Mouse (Mus musculus) embryonic facial prominence, embryonic 14.5 days (tissue): Measurements from ENCODE around the gene Opa1. TPM values are rescaled to one million over a fixed set of nuclear protein-coding genes. Genes with fewer than 3 reads are reported as not detected.

ENCODE experiments used
- ATAC-seq: fragments of 200-750 bp; cut with Nextera tagmentation; 2 replicates; pipeline ENCODE4 v1.8.0; 2017; ENCODE audit warnings: low read depth, moderate number of reproducible peaks, moderate TSS enrichment
- DNase-seq: peaks from one replicate; pipeline ENCODE4 v3.0.0-alpha.2; 2015; ENCODE audit warnings: low spot score
- H3K27ac ChIP-seq: fragments of 300-500 bp; sonication (generic); replicated peaks from 2 replicates; pipeline ENCODE4 v1.5.1; 2014; ENCODE audit warnings: low read depth, mild to moderate bottlenecking, low read length, moderate library complexity
- H3K27me3 ChIP-seq: fragments of 300-500 bp; sonication (generic); replicated peaks from 2 replicates; pipeline ENCODE4 v1.6.1; 2014; ENCODE audit warnings: low read length; ENCODE audit not compliant: control insufficient read depth, insufficient read depth
- H3K36me3 ChIP-seq: fragments of 300-500 bp; sonication (generic); 2 replicates; pipeline ENCODE4 v1.6.1; 2014; ENCODE audit warnings: low read length, mixed read lengths; ENCODE audit not compliant: control insufficient read depth, insufficient read depth
- H3K4me1 ChIP-seq: fragments of 300-500 bp; sonication (generic); 2 replicates; pipeline ENCODE4 v1.6.1; 2014; ENCODE audit warnings: antibody characterized with exemption, low read length; ENCODE audit not compliant: control insufficient read depth, insufficient read depth
- H3K4me2 ChIP-seq: fragments of 300-500 bp; sonication (generic); 2 replicates; pipeline ENCODE4 v1.6.1; 2014; ENCODE audit warnings: low read depth, mild to moderate bottlenecking, low read length, moderate library complexity, mixed read lengths
- H3K4me3 ChIP-seq: fragments of 300-500 bp; sonication (generic); 2 replicates; pipeline ENCODE4 v1.5.1; 2014; ENCODE audit warnings: low read depth, mild to moderate bottlenecking, low read length
- H3K9ac ChIP-seq: fragments of 300-500 bp; sonication (generic); 2 replicates; pipeline ENCODE4 v1.6.1; 2014; ENCODE audit warnings: low read depth, mild to moderate bottlenecking, low read length, moderate library complexity, mixed read lengths
- H3K9me3 ChIP-seq: fragments of 300-500 bp; sonication (generic); 2 replicates; pipeline ENCODE4 v1.6.1; 2016; ENCODE audit warnings: low read length; ENCODE audit not compliant: control insufficient read depth
- WGBS: fragments of 180-500 bp; shearing (Covaris S2); extraction: QIAGEN DNeasy Blood & Tissue Kit; methylation state at CpG from one replicate; pipeline ENCODE4 v1.1.7; 2014; 5-methylcytosine and 5-hydroxymethylcytosine counted together
- polyA plus RNA-seq: library from polyadenylated mRNA; unstranded; fragments of >200 nt; fragmentation: Nextera tagmentation; extraction: Ambion mirVana; gene quantifications from 2 replicates; pipeline ENCODE4 v1.2.1, GENCODE M21; 2014

Gene Opa1
- polyA plus RNA-seq, 1 experiment from 2014 or later, result 35.4 TPM

- DNase-seq, result no peak
- Histone ChIP-seq H3K27ac (no peak overlapping the region), H3K4me3 (no peak overlapping the region), H3K36me3 (no peaks in the 10 kb centered on the region), H3K4me1 (no peaks in the 10 kb centered on the region), H3K4me2 (no peak overlapping the region), H3K9ac (no peak overlapping the region), H3K9me3 (no peaks in the 10 kb centered on the region), H3K27me3 (no peaks in the 10 kb centered on the region)
- ATAC-seq, result no peak
- 94% methylated on average over 3 of the region's 3 CpGs for WGBS
These were observed 94.1 kb downstream of the Opa1 start for GRCm38 (mm10) chr16:29673230-29673629.

DNA sequence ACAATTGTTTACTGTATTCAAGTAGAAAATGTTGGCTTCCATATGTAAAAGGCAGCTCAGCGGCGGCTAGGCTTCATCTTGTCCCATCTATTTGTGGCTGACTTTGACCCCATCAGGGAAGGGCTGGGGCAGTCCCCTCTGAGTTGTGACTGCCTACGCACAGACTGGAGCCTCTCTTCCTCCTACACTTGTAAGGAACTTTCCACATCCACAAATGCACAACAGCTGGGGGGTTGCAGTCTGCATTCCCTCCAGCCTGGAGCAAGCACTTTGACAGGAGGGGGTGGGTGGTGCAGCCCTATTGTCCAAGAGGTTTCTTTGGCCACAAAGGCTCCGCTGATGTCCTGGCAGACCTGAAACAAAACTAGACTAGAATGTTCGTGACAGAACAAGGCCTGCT is 100.5 kb downstream of the Opa1 start:
- no peak overlapping the region for H3K4me2 ChIP-seq
- H3K4me1 ChIP-seq, result peaks cover 9% of the 10 kb centered on the region; the same call in 1 of the 2 replicates
- no peak overlapping the region for H3K9ac ChIP-seq
- H3K27me3 ChIP-seq, result no peaks in the 10 kb centered on the region
- no peaks in the 10 kb centered on the region for H3K36me3 ChIP-seq
- H3K27ac ChIP-seq, result no peak overlapping the region
- ATAC-seq (no peak), DNase-seq (no peak)
- H3K9me3 ChIP-seq, result no peaks in the 10 kb centered on the region
- H3K4me3 ChIP-seq, result no peak overlapping the region
- WGBS, result 78% methylated on average over 5 of the region's 5 CpGs

DNA sequence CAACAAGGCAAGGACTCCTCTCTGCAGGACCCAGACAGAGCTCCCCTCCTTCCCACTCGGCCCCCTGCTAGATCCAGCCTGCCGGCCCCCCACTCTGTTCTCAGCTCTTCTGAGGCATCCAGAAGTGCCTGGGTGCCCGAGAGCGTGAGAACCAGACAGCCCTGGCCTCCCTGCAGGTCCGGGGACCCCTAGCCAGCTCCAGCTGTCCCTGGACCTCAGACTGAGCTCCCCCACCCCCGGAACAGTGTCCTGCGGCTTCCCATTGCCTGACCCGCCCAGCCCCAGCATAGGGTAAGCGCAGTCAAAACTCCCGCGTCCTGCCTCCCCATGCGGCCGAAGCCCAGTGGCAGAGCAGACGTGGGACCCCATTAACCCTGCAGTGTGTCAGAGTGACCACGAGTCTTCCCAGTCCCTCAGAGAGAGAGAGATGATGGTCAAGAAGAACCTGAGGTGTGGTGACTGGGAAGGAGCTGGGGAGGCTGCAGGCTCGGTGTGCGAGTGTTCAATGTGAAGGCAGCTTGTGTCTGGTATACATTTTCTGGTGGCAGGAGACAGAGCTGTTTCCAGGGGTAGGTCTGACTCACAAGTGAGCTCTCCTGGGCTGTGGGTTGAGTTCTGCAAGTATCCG is 101.5 kb downstream of the Opa1 start:
- DNase-seq (no peak), ATAC-seq (no peak)
- Histone ChIP-seq H3K27me3 (no peaks in the 10 kb centered on the region), H3K4me2 (no peak overlapping the region), H3K36me3 (no peaks in the 10 kb centered on the region), H3K9ac (no peak overlapping the region), H3K4me1 (peaks cover 9% of the 10 kb centered on the region; the same call in 1 of the 2 replicates), H3K27ac (no peak overlapping the region), H3K4me3 (no peak overlapping the region), H3K9me3 (no peaks in the 10 kb centered on the region)
- 59% methylated on average over 17 of the region's 18 CpGs for WGBS

DNA sequence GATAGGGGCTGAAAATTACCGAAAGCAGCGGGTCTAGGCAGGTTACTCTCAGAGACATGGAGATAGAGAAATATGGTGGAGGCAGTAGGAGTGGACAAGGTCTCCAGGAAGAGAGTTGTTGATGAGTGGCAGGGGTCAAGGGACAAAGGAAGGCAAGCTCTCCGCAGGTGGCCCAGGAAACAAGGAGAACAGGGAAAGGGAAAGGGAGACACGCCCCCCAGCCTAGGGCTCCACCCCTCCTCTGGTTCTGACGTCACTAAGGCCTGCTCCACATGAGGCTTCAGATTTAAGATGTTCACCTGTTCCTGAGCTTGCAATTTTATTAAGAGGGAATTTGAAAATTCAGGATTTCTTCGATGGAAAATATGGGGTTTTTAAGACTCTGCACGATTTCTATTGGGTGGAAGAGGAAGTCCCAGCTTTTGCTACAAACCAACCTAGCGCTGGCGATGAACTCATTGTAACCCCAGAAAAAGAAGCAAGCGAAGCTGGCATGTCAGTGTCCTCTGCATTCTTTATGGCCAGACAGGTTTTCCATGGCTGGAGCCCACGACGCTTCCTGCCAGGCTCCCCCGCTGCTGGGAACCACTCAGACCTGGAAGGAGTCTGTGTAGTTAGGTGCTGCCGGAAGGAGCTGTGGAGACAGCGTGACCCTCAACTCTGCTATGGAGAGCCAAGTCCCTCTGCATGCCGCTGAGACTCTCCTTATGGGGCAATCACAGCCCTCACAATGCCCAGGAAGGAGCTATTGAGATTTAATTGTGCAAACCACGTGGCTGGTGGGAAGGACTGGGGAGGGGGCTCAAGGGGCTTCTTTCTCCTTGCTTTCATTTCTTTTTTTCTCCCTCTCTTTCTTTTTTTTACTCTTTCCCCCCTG is 103.7 kb downstream of the Opa1 start:
- H3K27me3 ChIP-seq, result no peaks in the 10 kb centered on the region
- H3K9ac ChIP-seq, result no peak overlapping the region
- 30% methylated on average over 17 of the region's 17 CpGs for WGBS
- no peak overlapping the region for H3K4me3 ChIP-seq
- no peaks in the 10 kb centered on the region for H3K9me3 ChIP-seq
- H3K4me1 ChIP-seq, result peaks cover 9% of the 10 kb centered on the region; the same call in 1 of the 2 replicates
- no peak overlapping the region for H3K27ac ChIP-seq
- no peak for DNase-seq
- no peaks in the 10 kb centered on the region for H3K36me3 ChIP-seq
- ATAC-seq, result peak; percentile 69; the same call in 1 of the 2 replicates
- peak overlapping the region; percentile 37 for H3K4me2 ChIP-seq

GRCm38 (mm10) chr16:29683563-29683962 is 104.4 kb downstream of the Opa1 start:
- Histone ChIP-seq H3K27ac (no peak overlapping the region), H3K9me3 (no peaks in the 10 kb centered on the region), H3K36me3 (no peaks in the 10 kb centered on the region), H3K9ac (no peak overlapping the region), H3K4me1 (peaks cover 9% of the 10 kb centered on the region; the same call in 1 of the 2 replicates), H3K4me2 (peak overlapping the region; percentile 37), H3K4me3 (no peak overlapping the region), H3K27me3 (no peaks in the 10 kb centered on the region)
- ATAC-seq, result peak; percentile 58; the same call in 1 of the 2 replicates
- DNase-seq, result peak; percentile 73
- 10% methylated on average over 12 of the region's 12 CpGs for WGBS

- no peaks in the 10 kb centered on the region for H3K27me3 ChIP-seq
- DNase-seq (no peak), ATAC-seq (no peak)
- H3K4me2 ChIP-seq, result no peak overlapping the region
- H3K4me3 ChIP-seq, result no peak overlapping the region
- H3K4me1 ChIP-seq, result peaks cover 9% of the 10 kb centered on the region; the same call in 1 of the 2 replicates
- no peak overlapping the region for H3K27ac ChIP-seq
- H3K9me3 ChIP-seq, result no peaks in the 10 kb centered on the region
- H3K9ac ChIP-seq, result no peak overlapping the region
- no peaks in the 10 kb centered on the region for H3K36me3 ChIP-seq
- 51% methylated on average over 2 of the region's 2 CpGs for WGBS
These were observed 105.0 kb downstream of the Opa1 start for GRCm38 (mm10) chr16:29684111-29684510.

GRCm38 (mm10) chr16:29684641-29685040 is 105.5 kb downstream of the Opa1 start:
- Histone ChIP-seq H3K4me1 (peaks cover 9% of the 10 kb centered on the region; the same call in 1 of the 2 replicates), H3K36me3 (no peaks in the 10 kb centered on the region), H3K9me3 (no peaks in the 10 kb centered on the region), H3K4me2 (no peak overlapping the region), H3K27ac (no peak overlapping the region), H3K27me3 (no peaks in the 10 kb centered on the region), H3K4me3 (no peak overlapping the region), H3K9ac (no peak overlapping the region)
- DNase-seq (no peak), ATAC-seq (no peak)
- WGBS, result 91% methylated on average over 2 of the region's 2 CpGs

GRCm38 (mm10) chr16:29686141-29686540 is 107.0 kb downstream of the Opa1 start:
- no peaks in the 10 kb centered on the region for H3K9me3 ChIP-seq
- H3K36me3 ChIP-seq, result no peaks in the 10 kb centered on the region
- no peak overlapping the region for H3K27ac ChIP-seq
- H3K27me3 ChIP-seq, result no peaks in the 10 kb centered on the region
- ATAC-seq (no peak), DNase-seq (no peak)
- H3K4me1 ChIP-seq, result peaks cover 9% of the 10 kb centered on the region; the same call in 1 of the 2 replicates
- no peak overlapping the region for H3K4me2 ChIP-seq
- H3K4me3 ChIP-seq, result no peak overlapping the region
- WGBS, result 76% methylated on average over 6 of the region's 6 CpGs
- H3K9ac ChIP-seq, result no peak overlapping the region
